Comparison of ENCODE assay signal across 8 mouse cellular contexts in the genomic region with DNA sequence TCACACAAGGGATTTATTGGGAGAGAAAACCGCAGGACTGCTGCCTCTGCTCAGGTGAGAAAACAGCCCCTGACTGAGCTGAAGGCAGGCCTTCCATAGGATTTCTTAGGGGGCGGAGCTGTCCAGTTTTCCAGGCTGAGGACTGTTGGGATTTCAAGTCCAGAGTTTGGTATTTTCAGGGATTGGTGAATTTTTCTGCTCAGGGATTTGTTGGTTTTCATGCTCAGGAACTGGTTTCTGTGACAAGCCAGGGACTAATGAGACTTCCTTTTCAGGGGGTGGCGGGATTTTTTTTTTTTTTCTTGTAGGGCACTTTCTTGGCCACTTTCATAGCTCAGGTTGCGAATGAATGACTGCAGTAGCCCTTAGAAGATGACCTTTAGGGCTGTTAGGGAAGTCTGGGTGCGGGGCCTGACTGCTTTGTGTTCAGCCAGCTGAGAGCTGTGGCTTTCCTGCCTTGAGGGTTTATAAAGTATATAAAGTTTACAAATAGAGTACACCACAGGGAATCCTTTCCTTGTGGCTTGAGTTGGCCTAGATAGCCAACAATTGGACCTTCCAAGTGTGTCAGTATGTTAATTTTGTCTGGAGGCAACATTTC. TPM values are rescaled to one million over a fixed set of nuclear protein-coding genes. Genes with fewer than 3 reads are reported as not detected.
DNase-seq lines count a peak whose midpoint lies in the region; ATAC-seq lines count a peak whose summit lies in the region.

No protein-coding gene starts in this region.

- H3K36me3 ChIP-seq in lung, embryonic 15.5 days, result no peaks in the 10 kb centered on the region
- no peaks in the 10 kb centered on the region for H3K36me3 ChIP-seq in embryonic facial prominence, embryonic 10.5 days (replicated peaks)
- H3K36me3 ChIP-seq in intestine, embryonic 15.5 days, result no peaks in the 10 kb centered on the region
- H3K36me3 ChIP-seq in neural tube, embryonic 13.5 days, result no peaks in the 10 kb centered on the region

- WGBS in lung, embryonic 15.5 days, result 50% methylated on average over 5 of the region's 5 CpGs
- WGBS in embryonic facial prominence, embryonic 10.5 days, result 33% methylated on average over 5 of the region's 5 CpGs
- 56% methylated on average over 5 of the region's 5 CpGs for WGBS in intestine, embryonic 15.5 days
- WGBS in neural tube, embryonic 13.5 days, result 31% methylated on average over 5 of the region's 5 CpGs

- H3K9ac ChIP-seq in lung, embryonic 15.5 days, result no peak overlapping the region
- no peak overlapping the region for H3K9ac ChIP-seq in intestine, embryonic 15.5 days
- H3K9ac ChIP-seq in neural tube, embryonic 13.5 days, result peak overlapping the region; percentile 100

- H3K4me2 ChIP-seq in lung, embryonic 15.5 days, result peak overlapping the region; percentile 54
- H3K4me2 ChIP-seq in intestine, embryonic 15.5 days (replicated peaks), result peak overlapping the region; percentile 42
- H3K4me2 ChIP-seq in neural tube, embryonic 13.5 days, result peak overlapping the region; percentile 60

- H3K4me3 ChIP-seq in lung, embryonic 15.5 days, result no peak overlapping the region
- H3K4me3 ChIP-seq in embryonic facial prominence, embryonic 10.5 days, result peak overlapping the region; percentile 69
- no peak overlapping the region for H3K4me3 ChIP-seq in intestine, embryonic 15.5 days (replicated peaks)
- H3K4me3 ChIP-seq in neural tube, embryonic 13.5 days, result peak overlapping the region; percentile 93

- peak overlapping the region; percentile 61 for H3K27ac ChIP-seq in lung, embryonic 15.5 days
- H3K27ac ChIP-seq in embryonic facial prominence, embryonic 10.5 days (replicated peaks), result peak overlapping the region; percentile 99
- H3K27ac ChIP-seq in intestine, embryonic 15.5 days, result peak overlapping the region; percentile 45
- H3K27ac ChIP-seq in neural tube, embryonic 13.5 days (replicated peaks), result peak overlapping the region; percentile 100

- ATAC-seq in lung, embryonic 15.5 days (ENCODE audit: borderline replicate concordance, extremely low read depth, low FRiP score, low TSS enrichment), result no peak
- no peak for ATAC-seq in intestine, embryonic 15.5 days
- ATAC-seq in neural tube, embryonic 13.5 days (ENCODE audit: low read depth), result no peak

- H3K9me3 ChIP-seq in lung, embryonic 15.5 days, result no peaks in the 10 kb centered on the region
- H3K9me3 ChIP-seq in embryonic facial prominence, embryonic 10.5 days, result no peaks in the 10 kb centered on the region
- no peaks in the 10 kb centered on the region for H3K9me3 ChIP-seq in intestine, embryonic 15.5 days
- no peaks in the 10 kb centered on the region for H3K9me3 ChIP-seq in neural tube, embryonic 13.5 days

- H3K4me1 ChIP-seq in lung, embryonic 15.5 days, result peaks cover 7% of the 10 kb centered on the region; the same call in 1 of the 2 replicates
- peaks cover 21% of the 10 kb centered on the region for H3K4me1 ChIP-seq in embryonic facial prominence, embryonic 10.5 days
- peaks cover 5% of the 10 kb centered on the region; the same call in 1 of the 2 replicates for H3K4me1 ChIP-seq in intestine, embryonic 15.5 days (replicated peaks)
- H3K4me1 ChIP-seq in neural tube, embryonic 13.5 days (replicated peaks), result peaks cover 22% of the 10 kb centered on the region

- no peaks in the 10 kb centered on the region for H3K27me3 ChIP-seq in lung, embryonic 15.5 days
- H3K27me3 ChIP-seq in embryonic facial prominence, embryonic 10.5 days (replicated peaks; ENCODE audit: low read depth, poor library complexity, severe bottlenecking), result no peaks in the 10 kb centered on the region
- H3K27me3 ChIP-seq in intestine, embryonic 15.5 days (replicated peaks), result no peaks in the 10 kb centered on the region
- H3K27me3 ChIP-seq in neural tube, embryonic 13.5 days, result no peaks in the 10 kb centered on the region

- DNase-seq in lung, postnatal 4 days, result no peak
- DNase-seq in embryonic facial prominence, embryonic 10.5 days (ENCODE audit: low spot score), result peak; percentile 33
- DNase-seq in thymus, postnatal 0 days (ENCODE audit: low spot score), result no peak
- no peak for DNase-seq in ovary, adult 18-20 months (ENCODE audit: low spot score)
- DNase-seq in layer of hippocampus, postnatal 14 days (ENCODE audit: low spot score in 2 of 2), result no peak

RNA-seq across cellular contexts. Expression of gene Zc3h6, which starts 1.6 kb away (rescaled TPM):
- polyA plus RNA-seq in lung, embryonic 15.5 days (2015; fragmentation: Nextera tagmentation; extraction: Ambion mirVana), result 1.6 and 1.8 TPM in 2 replicates
- 1.0 and 1.1 TPM in 2 replicates for polyA plus RNA-seq in embryonic facial prominence, embryonic 10.5 days (2016; fragmentation: Nextera tagmentation; extraction: Ambion mirVana)
- 1.5 and 1.9 TPM in 2 replicates for polyA plus RNA-seq in intestine, embryonic 15.5 days (2015; fragmentation: Nextera tagmentation; extraction: Ambion mirVana)
- 3.7 TPM in 2 replicates for polyA plus RNA-seq in neural tube, embryonic 13.5 days (2015; fragmentation: Nextera tagmentation; extraction: Ambion mirVana)
- polyA plus RNA-seq in thymus, postnatal 0 days (2015; fragmentation: Nextera tagmentation; extraction: Ambion mirVana), result 3.3 and 6.5 TPM in 2 replicates
- 10 to 100 TPM; 12.1 to 14.5 TPM for total RNA-seq in layer of hippocampus, postnatal 14 days (2021)

RNA-seq across cellular contexts. Expression of gene Gm10762, which starts 1.9 kb away (rescaled TPM):
- 15.9 and 16.1 TPM in 2 replicates for polyA plus RNA-seq in lung, embryonic 15.5 days (2015; fragmentation: Nextera tagmentation; extraction: Ambion mirVana)
- polyA plus RNA-seq in embryonic facial prominence, embryonic 10.5 days (2016; fragmentation: Nextera tagmentation; extraction: Ambion mirVana), result 14.8 and 16.2 TPM in 2 replicates
- 10.1 and 11.0 TPM in 2 replicates for polyA plus RNA-seq in intestine, embryonic 15.5 days (2015; fragmentation: Nextera tagmentation; extraction: Ambion mirVana)
- 22.2 and 24.2 TPM in 2 replicates for polyA plus RNA-seq in neural tube, embryonic 13.5 days (2015; fragmentation: Nextera tagmentation; extraction: Ambion mirVana)
- 17.1 and 18.5 TPM in 2 replicates for polyA plus RNA-seq in thymus, postnatal 0 days (2015; fragmentation: Nextera tagmentation; extraction: Ambion mirVana)
- total RNA-seq in layer of hippocampus, postnatal 14 days (2021), result 10 to 100 TPM in 1 of 2 experiments, 1 to 10 TPM in 1; 7.5 to 11.0 TPM

RNA-seq across cellular contexts. Expression of gene Zc3h8, which starts 21.7 kb away (rescaled TPM):
- polyA plus RNA-seq in lung, embryonic 15.5 days (2015; fragmentation: Nextera tagmentation; extraction: Ambion mirVana), result 6.7 and 7.2 TPM in 2 replicates
- polyA plus RNA-seq in embryonic facial prominence, embryonic 10.5 days (2016; fragmentation: Nextera tagmentation; extraction: Ambion mirVana), result 8.4 and 9.8 TPM in 2 replicates
- 6.6 and 7.2 TPM in 2 replicates for polyA plus RNA-seq in intestine, embryonic 15.5 days (2015; fragmentation: Nextera tagmentation; extraction: Ambion mirVana)
- 9.4 and 10.9 TPM in 2 replicates for polyA plus RNA-seq in neural tube, embryonic 13.5 days (2015; fragmentation: Nextera tagmentation; extraction: Ambion mirVana)
- polyA plus RNA-seq in thymus, postnatal 0 days (2015; fragmentation: Nextera tagmentation; extraction: Ambion mirVana), result 9.3 and 10.1 TPM in 2 replicates
- total RNA-seq in layer of hippocampus, postnatal 14 days (2021), result 1 to 10 TPM; 4.3 to 5.5 TPM

Comparison
In these comparisons a context has a peak if more than half of its experiments do, and no peak if none do; other contexts are left out.
1. H3K27ac ChIP-seq: peak in every context shown above with its lines; median percentile 100 in neural tube, embryonic 13.5 days; 99 in embryonic facial prominence, embryonic 10.5 days; 61 in lung, embryonic 15.5 days; 45 in intestine, embryonic 15.5 days.
2. H3K4me3 ChIP-seq: peak in embryonic facial prominence, embryonic 10.5 days (single experiment) and neural tube, embryonic 13.5 days (single experiment); none in lung, embryonic 15.5 days (single experiment) and intestine, embryonic 15.5 days (single experiment).
3. Peak in every context shown above with its lines, with median percentiles within 50 percentile points of each other: H3K4me2 ChIP-seq.